ENCODE assay signal across 8 mouse cellular contexts in the genomic region with DNA sequence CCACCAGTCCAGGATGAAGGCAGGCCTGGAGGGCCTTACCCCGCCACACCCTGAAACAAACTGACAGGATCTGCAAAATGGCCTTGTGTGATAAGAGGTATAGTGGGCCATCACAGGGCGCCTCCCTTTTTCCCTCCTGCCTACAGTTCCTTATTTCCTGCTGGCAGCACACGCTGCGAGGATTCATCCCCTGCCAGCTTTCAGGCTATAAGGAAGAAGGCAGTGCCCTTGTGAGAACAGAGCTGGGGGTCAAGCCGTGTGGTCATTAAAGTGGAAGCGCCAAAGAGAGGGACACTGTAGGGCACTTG. TPM values are rescaled to one million over a fixed set of nuclear protein-coding genes. Genes with fewer than 3 reads are reported as not detected.
DNase-seq lines count a peak whose midpoint lies in the region; ATAC-seq lines count a peak whose summit lies in the region.

No protein-coding gene starts in this region.

- ATAC-seq in hindbrain, embryonic 13.5 days (ENCODE audit: low FRiP score): peak; percentile 14
- peak; percentile 79 for ATAC-seq in megakaryocyte-erythroid progenitor cell, adult 5-6 weeks (replicated peaks; ENCODE audit: low FRiP score, low TSS enrichment, poor library complexity, severe bottlenecking)

- peak; percentile 38 for DNase-seq in layer of hippocampus, adult 11-12 months (ENCODE audit: low spot score)
- DNase-seq in layer of hippocampus, adult 8-10 months (ENCODE audit: low spot score in 2 of 2): no peak
- DNase-seq in c-Kit-positive CD71-positive TER-119-positive erythroid progenitor cells, embryonic 14.5 days (ENCODE audit: low spot score): peak; percentile 86
- DNase-seq in right cerebral cortex, postnatal 36 days (ENCODE audit: low spot score in 2 of 2): no peak
- DNase-seq in lung, postnatal 10 days: no peak
- DNase-seq in thymus, adult 18-20 months: no peak

- peak overlapping the region; percentile 88 for H3K4me2 ChIP-seq in hindbrain, embryonic 13.5 days

- H3K27me3 ChIP-seq in hindbrain, embryonic 13.5 days: no peaks in the 10 kb centered on the region

- 12% methylated on average over 6 of the region's 6 CpGs for WGBS in hindbrain, embryonic 13.5 days

- peaks cover 44% of the 10 kb centered on the region for H3K4me1 ChIP-seq in hindbrain, embryonic 13.5 days (replicated peaks)

- H3K27ac ChIP-seq in hindbrain, embryonic 13.5 days: peak overlapping the region; percentile 99

- peaks cover 16% of the 10 kb centered on the region for H3K36me3 ChIP-seq in hindbrain, embryonic 13.5 days

- H3K9me3 ChIP-seq in hindbrain, embryonic 13.5 days: no peaks in the 10 kb centered on the region

- peak overlapping the region; percentile 94 for H3K9ac ChIP-seq in hindbrain, embryonic 13.5 days

- H3K4me3 ChIP-seq in hindbrain, embryonic 13.5 days: peak overlapping the region; percentile 80

RNA-seq across cellular contexts. Expression of gene Ctbp1, which starts 1.1 kb away (rescaled TPM):
- total RNA-seq in layer of hippocampus, adult 8-10 months (2022): 100 to 1,000 TPM; 255 to 270 (median 268) TPM
- polyA plus RNA-seq in hindbrain, embryonic 13.5 days (2015; fragmentation: Nextera tagmentation; extraction: Ambion mirVana): 503 and 515 TPM in 2 replicates
- total RNA-seq in megakaryocyte-erythroid progenitor cell, adult 5-6 weeks (2014; fragmentation: Nextera tagmentation): 208 and 216 TPM in 2 replicates
- total RNA-seq in megakaryocyte-erythroid progenitor cell, adult 5-6 weeks (2017): 136 and 192 TPM in 2 replicates

RNA-seq across cellular contexts. Expression of gene Spon2, which starts 55.5 kb away (rescaled TPM):
- total RNA-seq in layer of hippocampus, adult 8-10 months (2022): not detected
- 2.8 and 3.0 TPM in 2 replicates for polyA plus RNA-seq in hindbrain, embryonic 13.5 days (2015; fragmentation: Nextera tagmentation; extraction: Ambion mirVana)
- total RNA-seq in megakaryocyte-erythroid progenitor cell, adult 5-6 weeks (2014; fragmentation: Nextera tagmentation): 23.4 and 35.0 TPM in 2 replicates
- 14.8 and 15.1 TPM in 2 replicates for total RNA-seq in megakaryocyte-erythroid progenitor cell, adult 5-6 weeks (2017)

Comparison
In these comparisons a context has a peak if more than half of its experiments do, and no peak if none do; other contexts are left out.
1. DNase-seq: peak in layer of hippocampus, adult 11-12 months (single experiment) and c-Kit-positive CD71-positive TER-119-positive erythroid progenitor cells, embryonic 14.5 days (single experiment); none in layer of hippocampus, adult 8-10 months (0 of 2), right cerebral cortex, postnatal 36 days (0 of 2), lung, postnatal 10 days (single experiment) and thymus, adult 18-20 months (0 of 2).
2. RNA of gene Spon2, which starts 55.5 kb away (total RNA-seq): 14.8 to 35.0 TPM in megakaryocyte-erythroid progenitor cell, adult 5-6 weeks; not detected in layer of hippocampus, adult 8-10 months; every median in the first group is over 10 times any median in the second.